Mouse (Mus musculus): ENCODE results near the gene Etfa.
A peak's percentile ranks its signal among the peaks of the same experiment; 100 is the strongest.

The Etfa gene

DNA sequence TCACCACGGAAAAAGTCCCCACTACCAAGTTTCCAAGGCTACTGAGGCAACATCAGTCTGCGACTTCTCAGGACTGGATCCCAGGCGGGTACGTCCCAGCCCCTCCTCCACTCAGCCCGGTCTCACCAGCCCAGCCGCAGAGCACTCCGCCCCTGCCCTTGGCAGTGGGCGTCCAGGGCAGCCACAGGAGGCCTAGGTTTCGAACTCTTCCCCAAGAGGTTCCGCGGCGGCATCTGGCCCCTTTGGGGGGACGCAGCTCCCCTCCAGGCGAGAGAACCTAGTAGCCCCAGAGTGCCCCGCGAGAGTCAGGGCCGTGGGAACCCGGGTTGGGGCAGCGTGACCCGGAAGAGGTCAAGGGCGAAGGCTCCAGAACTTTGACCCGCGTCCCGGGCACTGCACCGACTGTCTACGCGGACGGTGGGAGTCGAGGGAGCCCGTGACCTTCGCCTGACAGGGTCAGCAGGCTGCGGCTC, 486 bp downstream of the Etfa start:
- DNase-seq (ENCODE audit: low spot score): no peak

DNA sequence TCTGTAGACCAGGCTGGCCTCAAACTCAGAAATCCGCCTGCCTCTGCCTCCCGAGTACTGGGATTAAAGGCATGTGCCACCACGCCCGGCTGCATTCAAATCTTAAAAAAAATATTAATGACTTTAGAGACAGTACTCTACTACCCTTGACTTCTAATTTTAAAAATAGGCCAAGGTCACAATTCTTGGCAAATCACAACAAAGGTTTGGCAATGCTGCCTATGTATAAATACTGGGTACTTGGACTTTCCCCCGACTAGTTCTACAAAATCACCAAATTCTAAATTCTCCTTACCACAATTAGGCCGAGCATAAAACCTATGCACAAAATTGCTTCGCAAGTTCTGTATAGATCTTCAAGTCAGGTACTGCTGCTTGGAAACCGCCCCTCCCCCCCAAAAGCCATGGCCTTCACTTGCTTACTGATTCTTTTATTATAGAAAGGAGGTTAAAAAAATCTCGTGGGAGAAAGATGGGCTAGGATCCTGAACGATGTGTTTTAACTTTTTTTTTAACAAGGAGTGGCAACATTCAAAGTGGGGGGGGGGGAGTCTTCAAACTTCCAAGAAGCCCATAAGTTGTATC, 1.3 kb downstream of the Etfa start:
- no peak for DNase-seq (ENCODE audit: low spot score)

DNA sequence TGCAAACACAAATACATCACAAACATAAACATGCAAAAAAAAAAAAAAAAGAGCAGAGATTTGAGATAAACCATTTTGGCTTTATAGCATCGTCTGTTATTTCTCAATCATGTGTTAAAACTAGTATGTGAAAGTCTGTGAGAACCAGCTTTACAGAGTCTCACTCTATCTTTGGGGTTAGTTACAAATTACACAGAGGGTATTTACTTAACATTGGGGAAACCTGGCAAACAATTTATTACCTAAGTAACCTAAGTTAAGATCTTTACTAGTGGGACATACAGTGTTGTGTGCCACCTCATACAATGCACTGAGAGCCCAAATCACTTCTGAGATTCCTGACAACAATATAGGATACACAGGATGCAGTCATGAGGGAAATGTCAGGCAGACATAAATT, 2.3 kb downstream of the Etfa start:
- no peak for DNase-seq (ENCODE audit: low spot score)

DNA sequence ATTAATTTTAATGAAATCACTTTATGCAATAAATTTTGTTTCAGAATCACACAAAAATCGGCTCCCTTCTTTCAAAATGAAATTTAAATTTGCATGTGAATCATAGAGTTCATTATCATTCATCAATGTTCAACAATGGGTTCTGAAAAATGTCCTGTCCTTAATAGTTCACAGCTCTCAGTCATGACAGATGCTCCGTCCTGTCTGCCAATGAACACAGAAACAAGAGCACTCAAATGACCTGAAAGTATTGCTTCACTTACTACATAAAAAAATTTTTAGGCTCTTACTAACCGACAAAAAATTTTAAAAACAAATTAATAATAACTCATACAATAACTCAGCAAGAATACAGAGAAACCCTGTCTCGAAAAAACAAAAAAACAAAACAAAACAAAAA, 3.3 kb downstream of the Etfa start:
- no peak for DNase-seq (ENCODE audit: low spot score)

DNA sequence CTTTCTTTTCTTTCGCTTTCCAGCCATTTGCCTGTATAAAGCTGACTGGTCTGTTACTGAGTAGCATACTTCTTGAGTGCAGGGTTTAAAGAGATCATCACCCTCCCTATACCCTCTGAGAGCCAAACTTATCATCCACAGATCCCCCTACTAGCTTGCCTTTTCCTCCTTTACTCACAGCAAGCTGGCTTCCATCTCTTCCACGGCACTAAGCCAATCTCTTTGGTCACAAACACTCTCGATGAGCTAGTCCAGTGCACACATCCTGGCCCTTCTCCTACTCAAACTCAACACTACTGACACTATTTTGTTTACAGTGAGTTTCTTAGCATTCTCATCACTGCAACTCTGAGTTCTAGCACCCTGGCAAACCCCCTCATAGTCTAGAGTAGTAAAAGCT, 4.1 kb downstream of the Etfa start:
- DNase-seq (ENCODE audit: low spot score): no peak

DNA sequence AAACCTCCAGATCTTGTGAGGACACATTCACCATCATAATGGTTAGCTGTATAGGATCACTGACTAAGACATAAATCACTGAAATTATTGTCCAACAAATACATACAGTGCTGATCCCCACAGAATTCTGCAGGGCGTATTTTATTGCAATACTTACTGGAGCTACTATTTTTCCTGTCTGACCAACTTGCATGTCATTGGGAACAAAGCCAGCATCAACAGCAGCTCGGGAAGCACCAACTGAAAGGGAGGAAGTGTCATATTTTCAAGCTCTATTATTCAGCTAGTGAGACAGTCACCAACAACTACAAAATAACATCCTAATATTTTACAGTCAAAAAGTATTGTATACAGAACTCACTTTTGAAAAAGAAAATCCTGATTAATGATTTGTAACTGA, 29.9 kb downstream of the Etfa start:
- DNase-seq (ENCODE audit: low spot score): peak; percentile 12

DNA sequence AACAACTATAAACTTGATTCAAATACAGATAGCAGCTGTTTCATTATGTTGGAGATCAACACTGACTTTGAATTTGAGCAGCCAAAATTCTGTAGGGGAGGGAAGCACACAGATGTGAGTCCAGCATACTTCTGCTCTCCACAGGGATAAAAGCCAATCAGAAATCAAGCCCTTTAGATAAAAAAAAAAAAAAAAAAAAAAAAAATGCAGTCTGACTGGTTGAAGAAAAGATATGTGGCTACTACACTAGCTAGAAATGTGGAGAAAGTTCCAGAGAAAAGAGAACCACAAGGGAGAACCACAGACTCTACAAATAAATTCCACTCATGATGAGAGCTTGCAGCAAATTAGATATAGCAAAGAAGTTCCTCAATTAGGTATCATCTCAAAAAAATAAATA, 33.3 kb downstream of the Etfa start:
- DNase-seq (ENCODE audit: low spot score): no peak

DNA sequence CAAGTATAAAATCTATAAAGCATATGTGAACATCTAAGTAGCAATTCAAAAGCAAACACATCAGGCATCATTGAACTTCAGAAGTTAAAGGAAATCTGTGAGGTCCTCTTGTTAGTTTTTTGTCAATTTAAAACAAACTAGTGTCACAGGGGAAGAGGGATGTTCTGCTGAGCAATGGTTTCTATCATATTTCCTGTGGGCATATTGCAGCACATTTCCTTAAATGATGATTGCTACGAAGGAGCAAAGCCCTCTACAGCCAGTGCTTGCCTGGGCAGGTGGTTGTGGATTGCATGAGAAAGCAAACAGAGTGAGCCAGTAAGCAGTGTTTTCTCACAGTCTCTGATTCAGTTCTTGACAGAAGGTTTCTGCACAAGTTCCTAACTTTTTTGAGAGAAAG, 36.0 kb downstream of the Etfa start:
- DNase-seq (ENCODE audit: low spot score): no peak

DNA sequence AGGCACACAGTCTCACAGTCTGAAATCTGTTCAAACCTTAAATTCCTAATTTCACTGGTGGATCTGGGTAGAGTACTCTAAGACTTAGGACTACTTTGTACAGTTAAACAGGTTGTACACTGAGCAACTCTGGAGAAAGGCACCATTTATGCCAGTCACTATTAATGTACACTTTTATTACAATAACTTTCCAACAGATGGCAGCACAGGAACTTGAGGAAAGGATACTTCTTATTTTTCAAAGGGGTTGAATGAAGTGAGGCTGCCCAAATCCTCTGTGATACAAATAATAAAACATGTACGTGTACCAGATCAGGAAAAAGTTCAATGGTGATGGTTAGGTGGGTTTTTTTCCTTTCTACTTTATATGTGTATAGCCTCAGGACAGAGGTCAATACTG, 43.6 kb downstream of the Etfa start:
- DNase-seq (ENCODE audit: low spot score): peak; percentile 17

DNA sequence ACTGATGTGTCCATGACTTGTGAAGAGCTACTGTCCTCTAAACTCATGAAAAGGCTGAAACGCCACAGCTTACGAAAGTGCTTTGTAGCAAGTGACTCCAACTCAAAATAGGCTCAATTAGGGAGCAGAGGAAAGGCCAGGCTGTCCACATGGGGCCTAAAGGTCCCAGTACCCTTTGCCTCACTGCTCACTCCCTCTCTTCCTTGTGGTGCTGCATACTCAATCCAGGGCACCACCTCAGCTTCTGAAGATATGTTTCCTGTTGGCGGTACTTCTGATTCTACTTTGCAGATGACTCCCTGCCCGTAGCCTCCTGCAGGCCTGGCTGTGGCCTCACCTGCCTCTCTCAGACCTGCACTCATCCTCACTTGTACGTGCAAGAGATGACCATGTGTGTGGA, 58.7 kb downstream of the Etfa start:
- no peak for DNase-seq (ENCODE audit: low spot score)

DNA sequence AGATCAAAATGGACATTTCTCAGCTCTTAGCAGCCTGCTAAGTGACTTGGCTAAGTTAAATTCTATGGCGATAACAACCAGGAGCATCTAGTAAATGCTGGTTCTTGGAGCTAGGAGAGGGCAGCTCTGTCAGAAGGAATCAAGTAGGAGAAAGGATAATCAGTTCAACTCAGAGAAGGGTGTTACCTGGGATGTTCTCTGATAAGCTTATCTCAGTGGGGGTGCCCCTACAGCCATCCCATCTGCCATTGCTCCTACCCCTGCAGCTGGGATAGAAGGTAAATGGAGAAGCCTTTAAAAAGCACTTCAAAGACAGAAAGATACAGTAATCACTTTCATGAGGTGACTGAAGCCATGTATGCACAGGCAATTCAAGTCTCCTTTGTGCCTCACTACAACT, 59.1 kb downstream of the Etfa start:
- no peak for DNase-seq (ENCODE audit: low spot score)

DNA sequence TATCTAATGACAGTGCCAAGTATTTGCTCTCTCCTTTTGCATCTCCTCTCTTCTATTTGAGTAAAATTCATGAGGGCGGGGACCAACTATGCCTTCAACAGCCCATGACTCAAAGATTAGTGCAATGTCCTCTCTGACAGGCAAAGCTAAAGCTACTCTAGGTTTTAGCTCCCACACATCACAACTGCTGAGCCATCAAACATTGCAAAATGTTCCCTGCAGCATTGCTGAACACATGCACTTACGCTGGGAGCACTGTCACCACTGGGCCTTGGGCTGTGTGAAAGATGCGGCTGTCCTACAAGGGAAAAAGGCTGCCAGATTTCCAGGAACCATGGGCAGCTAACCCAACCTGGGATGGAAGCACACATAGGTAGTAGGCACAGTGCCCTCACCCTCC, 60.6 kb downstream of the Etfa start:
- no peak for DNase-seq (ENCODE audit: low spot score)

DNA sequence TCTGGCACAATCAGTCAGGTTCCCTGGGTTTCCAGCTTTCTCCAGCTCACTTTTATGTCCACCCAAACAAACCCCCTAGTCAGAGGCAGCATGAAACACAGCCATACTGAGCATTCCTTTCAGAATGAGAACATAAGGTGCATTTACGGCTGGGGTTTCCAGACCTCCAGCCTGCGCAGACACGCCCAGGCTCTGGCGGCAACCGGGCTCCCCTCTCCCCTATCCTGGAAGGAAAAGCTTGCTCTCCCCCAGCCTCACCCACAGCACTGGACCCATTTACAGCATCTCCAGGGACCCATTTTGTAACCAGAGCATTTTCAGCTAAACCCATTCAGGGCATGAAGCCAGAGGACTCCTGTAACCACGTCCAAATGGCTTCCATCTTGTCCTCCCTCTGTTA, 62.0 kb downstream of the Etfa start:
- no peak for DNase-seq (ENCODE audit: low spot score)

DNA sequence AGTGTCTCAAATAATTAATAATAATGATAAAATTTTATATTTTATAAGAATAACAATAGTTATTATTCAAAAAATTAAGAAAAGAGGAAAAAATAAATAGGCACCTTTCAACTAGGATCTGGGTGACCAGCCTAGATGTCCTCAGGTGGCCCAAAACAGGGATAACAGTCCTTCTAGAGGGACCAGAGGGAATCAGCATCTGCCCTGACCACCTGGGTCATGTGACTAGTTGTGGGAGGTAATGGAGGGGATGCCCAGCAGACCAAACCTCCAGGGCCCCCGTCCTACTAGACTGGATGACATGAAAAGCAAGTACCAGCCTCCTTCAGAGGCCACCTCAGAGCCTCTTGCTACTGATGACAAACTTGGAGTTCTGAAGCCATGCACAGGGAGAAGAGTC, 62.9 kb downstream of the Etfa start:
- no peak for DNase-seq (ENCODE audit: low spot score)

DNA sequence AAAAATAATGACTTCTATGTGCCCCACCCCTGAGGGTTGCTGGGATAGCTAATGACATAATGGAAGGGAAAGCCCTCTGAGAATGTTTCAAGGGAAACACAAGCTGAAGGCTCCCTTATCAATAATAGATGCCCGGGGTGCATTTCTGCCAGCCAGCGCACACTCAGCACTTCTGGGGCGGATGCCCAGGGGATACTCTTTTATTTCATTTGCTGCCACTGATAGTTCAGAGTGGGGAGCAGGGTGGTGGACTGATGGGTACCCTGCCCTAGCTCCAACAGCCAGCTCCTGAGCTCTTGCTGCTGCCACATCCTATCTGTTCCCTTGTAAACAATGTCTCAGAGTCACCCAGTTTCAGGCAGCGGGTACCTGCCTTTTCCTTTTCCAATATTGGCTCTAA, 64.5 kb downstream of the Etfa start:
- DNase-seq (ENCODE audit: low spot score): no peak

DNA sequence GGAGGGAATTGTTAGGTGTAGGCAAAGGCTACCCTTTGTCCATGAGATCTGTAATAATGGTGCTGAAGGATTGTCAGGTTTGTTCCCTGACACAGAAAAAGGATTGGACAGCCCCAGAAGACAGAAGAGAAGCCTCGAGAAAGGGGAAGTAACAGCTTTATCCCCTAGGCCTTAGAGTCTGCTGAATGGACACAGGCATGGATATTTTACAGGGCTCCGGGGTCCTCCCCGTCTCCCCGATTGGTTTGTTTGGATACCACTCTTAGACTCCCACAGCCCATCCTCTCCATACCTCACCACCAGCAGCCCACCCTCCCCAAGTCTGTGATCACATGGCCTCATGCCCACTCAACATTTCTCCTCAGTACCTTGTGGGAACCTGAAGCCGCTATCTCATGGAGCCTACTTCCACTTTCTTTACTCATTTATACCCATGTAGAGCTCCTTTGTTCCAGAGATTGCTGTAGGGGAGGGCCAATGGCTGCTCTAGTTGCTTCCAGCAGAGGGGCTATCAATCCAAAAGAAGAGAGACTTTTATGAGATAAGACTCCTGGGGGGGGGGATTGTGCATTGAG, 72.8 kb downstream of the Etfa start:
- no peak for DNase-seq (ENCODE audit: low spot score)

DNA sequence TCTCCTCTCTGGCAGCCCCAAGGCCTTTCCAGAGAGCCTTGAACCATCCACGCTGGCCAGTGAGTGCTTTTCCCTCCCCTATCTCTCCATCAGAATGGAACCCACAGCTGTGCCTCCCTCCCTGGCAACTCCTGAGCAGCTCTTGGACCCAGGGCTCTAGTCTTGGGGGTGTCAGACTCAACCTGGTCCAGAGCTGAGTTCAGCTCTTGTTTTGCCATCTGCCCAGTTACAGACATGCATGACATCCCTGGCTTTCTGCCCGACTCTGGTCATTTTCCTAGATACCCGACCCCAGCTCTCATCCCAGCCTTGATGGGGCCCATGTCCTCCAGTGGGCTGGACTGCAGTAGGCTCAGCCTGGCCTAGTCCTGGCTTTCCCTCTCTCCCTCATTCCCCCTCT, 73.6 kb downstream of the Etfa start:
- DNase-seq (ENCODE audit: low spot score): no peak

DNA sequence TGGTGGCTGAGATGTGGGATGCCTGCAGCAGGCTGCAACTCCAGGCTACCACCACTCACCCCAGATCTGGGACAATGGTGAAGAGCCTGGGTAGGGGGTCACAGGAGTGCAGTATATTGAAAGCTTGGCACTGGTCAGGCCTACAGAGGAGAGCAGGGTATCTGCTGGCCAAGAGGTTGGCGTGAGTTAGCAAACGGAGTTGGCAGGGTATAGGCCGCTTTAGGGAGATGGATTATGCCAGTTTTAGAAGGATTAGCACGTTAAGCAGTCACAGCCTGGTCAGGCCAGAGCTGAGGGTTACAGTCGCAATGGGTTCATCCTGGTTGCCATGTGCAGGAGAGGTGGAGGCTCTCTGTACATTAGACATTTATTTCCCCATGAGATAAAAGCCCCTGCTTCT, 78.2 kb downstream of the Etfa start:
- DNase-seq (ENCODE audit: low spot score): no peak

DNA sequence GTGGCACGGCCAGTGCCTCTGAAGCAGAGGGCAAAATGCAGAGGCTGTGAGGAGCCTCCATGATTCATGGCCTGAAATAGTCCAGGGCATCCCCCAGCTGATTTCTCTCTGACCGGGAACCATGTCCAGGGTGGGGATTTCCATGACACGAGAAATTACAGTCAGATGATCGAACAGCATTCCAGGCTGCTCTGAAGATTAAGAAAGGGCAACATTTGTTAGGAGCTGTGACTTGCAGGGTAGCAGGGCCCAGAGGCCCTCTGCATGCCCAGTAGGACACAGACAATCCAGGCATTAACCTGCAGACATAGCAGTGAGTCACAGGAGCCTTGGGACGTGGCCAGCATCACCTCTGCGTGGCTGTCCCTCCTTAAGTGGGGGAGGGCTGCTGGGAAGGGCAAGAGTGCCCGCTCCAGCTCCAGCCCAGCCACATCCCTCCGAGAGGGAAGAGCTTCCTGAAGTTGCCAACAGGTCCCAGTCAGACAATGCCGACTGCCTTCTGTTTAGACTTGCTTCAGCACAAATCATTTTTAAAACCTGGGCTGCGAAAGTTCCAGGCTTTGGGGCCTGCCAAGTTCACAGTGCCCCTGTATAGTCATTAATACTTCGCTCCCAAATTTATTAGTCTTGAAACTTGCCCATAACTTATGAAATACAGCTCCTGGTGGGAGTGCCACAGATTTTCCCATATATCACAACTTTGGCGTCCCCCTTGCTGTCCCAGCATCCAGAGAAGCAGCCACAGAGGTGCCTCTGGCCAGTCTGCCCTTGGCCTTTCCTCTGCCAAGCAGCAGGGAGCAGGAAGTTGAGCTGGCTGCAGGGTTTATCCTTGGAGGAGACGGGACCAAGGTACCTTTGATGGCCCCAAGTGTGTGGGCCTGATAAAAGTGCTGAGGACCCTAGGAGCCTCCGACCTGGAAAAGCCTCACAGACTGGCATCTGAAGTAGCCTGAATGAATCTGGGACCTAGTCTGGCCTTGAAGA, 79.4 kb downstream of the Etfa start:
- DNase-seq (ENCODE audit: low spot score): no peak

DNA sequence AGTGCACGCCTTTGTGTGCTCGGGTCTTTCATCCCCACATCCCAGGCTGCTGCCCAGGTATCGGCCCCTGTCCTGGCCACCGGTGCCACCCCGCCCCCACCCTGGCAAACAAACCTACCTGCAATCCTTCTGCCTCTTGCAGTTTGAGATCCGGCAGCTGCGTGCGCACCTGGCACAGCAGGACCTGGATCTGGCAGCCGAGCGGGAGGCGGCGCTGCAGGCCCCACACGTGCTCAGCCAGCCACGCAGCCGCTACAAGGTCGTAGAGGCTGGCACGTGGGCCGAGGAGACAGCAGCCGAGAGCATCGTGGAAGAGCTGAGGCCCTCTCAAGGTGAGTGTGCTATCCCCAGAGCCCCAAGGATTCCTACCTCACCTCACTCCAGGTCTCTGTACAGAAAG, 81.9 kb downstream of the Etfa start:
- no peak for DNase-seq (ENCODE audit: low spot score)

DNA sequence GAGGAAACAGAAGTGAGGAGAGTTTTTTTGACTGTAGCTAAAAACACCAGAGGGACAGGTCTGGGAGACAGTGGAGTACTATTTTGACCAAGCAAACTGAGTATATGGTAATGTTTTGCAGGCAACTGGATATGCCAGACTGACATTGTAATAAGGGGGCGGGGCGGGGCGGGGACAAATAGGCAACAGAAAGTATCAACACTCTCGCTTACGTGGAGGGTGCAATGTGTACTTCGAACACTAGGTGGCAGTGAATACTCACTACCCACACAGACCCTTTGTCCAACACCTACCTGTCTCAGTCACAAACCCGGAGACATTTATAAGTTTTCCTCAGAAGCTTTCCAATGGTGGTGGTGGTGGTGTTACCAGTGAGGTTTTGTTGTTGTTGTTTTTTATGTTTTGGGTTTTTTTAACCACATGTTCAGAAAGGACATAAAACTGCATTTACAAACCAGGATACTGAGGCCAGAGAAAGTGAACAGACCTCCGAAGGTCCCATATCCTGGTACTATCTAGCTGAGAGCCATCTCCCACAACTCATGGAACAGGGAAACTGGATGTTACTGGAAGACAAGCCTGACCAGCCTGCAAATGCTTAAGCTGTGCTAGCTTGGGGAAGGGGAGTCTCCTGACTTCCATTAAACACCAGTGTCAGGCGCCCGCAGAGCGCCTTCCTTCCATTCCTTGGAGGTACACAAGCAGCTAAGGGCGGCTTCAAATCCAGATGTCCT, 82.6 kb downstream of the Etfa start:
- DNase-seq (ENCODE audit: low spot score): peak; percentile 77

DNA sequence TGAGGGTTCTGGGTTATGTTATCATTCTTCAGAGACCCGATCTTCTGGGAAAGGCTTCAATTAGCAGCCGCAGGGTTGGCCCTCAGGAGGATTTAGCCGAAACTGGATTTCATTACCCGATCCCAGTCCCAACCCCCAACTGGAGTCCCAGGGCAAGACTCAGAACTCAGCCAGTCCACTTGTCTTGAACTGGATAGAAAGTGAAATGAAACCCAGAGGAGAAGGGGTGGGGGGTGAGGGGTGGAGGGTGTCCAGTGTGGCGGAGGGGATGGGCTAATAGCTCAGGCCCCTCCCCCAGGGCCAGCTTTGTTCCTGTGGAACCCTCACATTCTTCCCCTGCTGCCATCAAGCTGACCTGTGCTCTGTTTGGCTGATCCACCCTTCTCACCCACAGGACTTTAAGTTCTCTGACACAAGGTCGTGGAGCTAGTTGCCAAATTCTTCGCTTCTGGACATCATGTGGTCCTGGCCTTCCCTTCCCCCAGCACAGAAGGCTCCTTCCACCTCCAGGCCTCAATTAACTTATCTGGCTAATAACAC, 86.7 kb downstream of the Etfa start:
- no peak for DNase-seq (ENCODE audit: low spot score)

All from layer of hippocampus, adult 9-10 months (tissue).